Comparison of ENCODE assay signal across 7 mouse cellular contexts in genomic region chr15:52967801-52968235, GRCm38 (mm10).
A peak's percentile ranks its signal among the peaks of the same experiment; 100 is the strongest.
DNase-seq lines count a peak whose midpoint lies in the region.

No protein-coding gene starts in this region.

- peak; percentile 97 for DNase-seq in R1 (ENCODE audit: low read depth, low spot score)
- DNase-seq in embryo, embryonic 11 days, result peak; percentile 42
- DNase-seq in heart, postnatal 14 days, result peak; percentile 54 to 64
- peak; percentile 50 for DNase-seq in lung, postnatal 14 days
- no peak for DNase-seq in yolk sac, embryonic 10.5 days (ENCODE audit: low spot score)
- DNase-seq in left cerebral cortex, postnatal 4 days, result no peak
- DNase-seq in spleen, adult 12 weeks (ENCODE audit: low spot score), result no peak

- intact Hi-C loops in heart, postnatal 14 days (cut with DNase I), result no loop called here
- intact Hi-C loops in left cerebral cortex, postnatal 4 days (cut with DNase I), result no loop called here

Comparison
In these comparisons a context has a peak if more than half of its experiments do, and no peak if none do; other contexts are left out.
1. DNase-seq: peak in R1 (single experiment), embryo, embryonic 11 days (single experiment), heart, postnatal 14 days (2 of 2) and lung, postnatal 14 days (single experiment); none in yolk sac, embryonic 10.5 days (single experiment), left cerebral cortex, postnatal 4 days (single experiment) and spleen, adult 12 weeks (single experiment).